Mouse (Mus musculus): ENCODE measurements at regions not wholly inside any gene's neighbourhood (a gene's known extent, or its start where the extent isn't known, plus 50 kb on each side); places are given as distances from the start of the nearest gene placed in this dataset.

- Histone ChIP-seq H3K9me3 (ENCODE audit: control insufficient read depth, low read length) (no peaks in the 10 kb centered on the region), H3K36me3 (ENCODE audit: control insufficient read depth, insufficient read depth, low read length) (no peaks in the 10 kb centered on the region), H3K27me3 (replicated peaks; ENCODE audit: control insufficient read depth, insufficient read depth, low read length) (no peaks in the 10 kb centered on the region), H3K9ac (ENCODE audit: low read depth, low read length) (peak overlapping the region; percentile 35; the same call in 1 of the 2 replicates), H3K4me3 (ENCODE audit: low read length) (no peak overlapping the region), H3K4me2 (ENCODE audit: low read depth, low read length) (no peak overlapping the region), H3K4me1 (ENCODE audit: control insufficient read depth, insufficient read depth, low read length) (peaks cover 15% of the 10 kb centered on the region), H3K27ac (ENCODE audit: low read length) (peak overlapping the region; percentile 67)
- WGBS: 19% methylated on average over 13 of the region's 13 CpGs
- ATAC-seq: peak; percentile 87
Measured at GRCm38 (mm10) chr13:60019291-60020174, 157.6 kb downstream of the Gas1 start.

- no peaks in the 10 kb centered on the region for H3K9me3 ChIP-seq (ENCODE audit: control insufficient read depth, low read length)
- ATAC-seq: no peak
- H3K4me1 ChIP-seq (ENCODE audit: control insufficient read depth, insufficient read depth, low read length): peaks cover 14% of the 10 kb centered on the region
- no peak overlapping the region for H3K4me2 ChIP-seq (ENCODE audit: low read depth, low read length)
- H3K9ac ChIP-seq (ENCODE audit: low read depth, low read length): no peak overlapping the region
- H3K27ac ChIP-seq (ENCODE audit: low read length): peak overlapping the region; percentile 24; the same call in 1 of the 2 replicates
- no peaks in the 10 kb centered on the region for H3K27me3 ChIP-seq (replicated peaks; ENCODE audit: control insufficient read depth, insufficient read depth, low read length)
- H3K4me3 ChIP-seq (ENCODE audit: low read length): no peak overlapping the region
- no peaks in the 10 kb centered on the region for H3K36me3 ChIP-seq (ENCODE audit: control insufficient read depth, insufficient read depth, low read length)
- WGBS: 55% methylated on average over 8 of the region's 8 CpGs
Measured at GRCm38 (mm10) chr13:60015854-60016366, 161.3 kb downstream of the Gas1 start.

- Histone ChIP-seq H3K27me3 (replicated peaks; ENCODE audit: control insufficient read depth, insufficient read depth, low read length) (no peaks in the 10 kb centered on the region), H3K4me2 (ENCODE audit: low read depth, low read length) (no peak overlapping the region), H3K27ac (ENCODE audit: low read length) (no peak overlapping the region), H3K9ac (ENCODE audit: low read depth, low read length) (no peak overlapping the region), H3K4me3 (ENCODE audit: low read length) (no peak overlapping the region), H3K9me3 (ENCODE audit: control insufficient read depth, low read length) (no peaks in the 10 kb centered on the region), H3K36me3 (ENCODE audit: control insufficient read depth, insufficient read depth, low read length) (no peaks in the 10 kb centered on the region), H3K4me1 (ENCODE audit: control insufficient read depth, insufficient read depth, low read length) (peaks cover 5% of the 10 kb centered on the region; the same call in 1 of the 2 replicates)
- WGBS: 64% methylated on average over 16 of the region's 16 CpGs
- ATAC-seq: peak; percentile 66
Measured at GRCm38 (mm10) chr13:60012046-60012813, 164.9 kb downstream of the Gas1 start.

GRCm38 (mm10) chr13:60011092-60011491 lies 166.1 kb downstream of the Gas1 start:
- Histone ChIP-seq H3K36me3 (ENCODE audit: control insufficient read depth, insufficient read depth, low read length) (no peaks in the 10 kb centered on the region), H3K27ac (ENCODE audit: low read length) (no peak overlapping the region), H3K4me2 (ENCODE audit: low read depth, low read length) (no peak overlapping the region), H3K27me3 (replicated peaks; ENCODE audit: control insufficient read depth, insufficient read depth, low read length) (no peaks in the 10 kb centered on the region), H3K4me3 (ENCODE audit: low read length) (no peak overlapping the region), H3K4me1 (ENCODE audit: control insufficient read depth, insufficient read depth, low read length) (peaks cover 5% of the 10 kb centered on the region; the same call in 1 of the 2 replicates), H3K9me3 (ENCODE audit: control insufficient read depth, low read length) (no peaks in the 10 kb centered on the region), H3K9ac (ENCODE audit: low read depth, low read length) (no peak overlapping the region)
- WGBS: 69% methylated on average over 2 of the region's 2 CpGs
- no peak for ATAC-seq

GRCm38 (mm10) chr13:60007593-60007992 lies 169.6 kb downstream of the Gas1 start:
- no peaks in the 10 kb centered on the region for H3K36me3 ChIP-seq (ENCODE audit: control insufficient read depth, insufficient read depth, low read length)
- H3K9ac ChIP-seq (ENCODE audit: low read depth, low read length): no peak overlapping the region
- peak; percentile 87 for ATAC-seq
- no peak overlapping the region for H3K4me2 ChIP-seq (ENCODE audit: low read depth, low read length)
- H3K27me3 ChIP-seq (replicated peaks; ENCODE audit: control insufficient read depth, insufficient read depth, low read length): no peaks in the 10 kb centered on the region
- no peaks in the 10 kb centered on the region for H3K9me3 ChIP-seq (ENCODE audit: control insufficient read depth, low read length)
- peaks cover 5% of the 10 kb centered on the region; the same call in 1 of the 2 replicates for H3K4me1 ChIP-seq (ENCODE audit: control insufficient read depth, insufficient read depth, low read length)
- no peak overlapping the region for H3K4me3 ChIP-seq (ENCODE audit: low read length)
- WGBS: 17% methylated on average over 7 of the region's 7 CpGs
- H3K27ac ChIP-seq (ENCODE audit: low read length): peak overlapping the region; percentile 41; the same call in 1 of the 2 replicates

GRCm38 (mm10) chr13:60007031-60007430 lies 170.1 kb downstream of the Gas1 start:
- H3K9ac ChIP-seq (ENCODE audit: low read depth, low read length): no peak overlapping the region
- no peaks in the 10 kb centered on the region for H3K36me3 ChIP-seq (ENCODE audit: control insufficient read depth, insufficient read depth, low read length)
- no peak overlapping the region for H3K27ac ChIP-seq (ENCODE audit: low read length)
- no peaks in the 10 kb centered on the region for H3K9me3 ChIP-seq (ENCODE audit: control insufficient read depth, low read length)
- no peak overlapping the region for H3K4me2 ChIP-seq (ENCODE audit: low read depth, low read length)
- no peak overlapping the region for H3K4me3 ChIP-seq (ENCODE audit: low read length)
- no peaks in the 10 kb centered on the region for H3K27me3 ChIP-seq (replicated peaks; ENCODE audit: control insufficient read depth, insufficient read depth, low read length)
- H3K4me1 ChIP-seq (ENCODE audit: control insufficient read depth, insufficient read depth, low read length): peaks cover 5% of the 10 kb centered on the region; the same call in 1 of the 2 replicates
- no peak for ATAC-seq
- 51% methylated on average over 4 of the region's 4 CpGs for WGBS

- ATAC-seq: no peak
- Histone ChIP-seq H3K9me3 (ENCODE audit: control insufficient read depth, low read length) (no peaks in the 10 kb centered on the region), H3K36me3 (ENCODE audit: control insufficient read depth, insufficient read depth, low read length) (no peaks in the 10 kb centered on the region), H3K4me1 (ENCODE audit: control insufficient read depth, insufficient read depth, low read length) (peaks cover 5% of the 10 kb centered on the region; the same call in 1 of the 2 replicates), H3K9ac (ENCODE audit: low read depth, low read length) (no peak overlapping the region), H3K27ac (ENCODE audit: low read length) (no peak overlapping the region), H3K27me3 (replicated peaks; ENCODE audit: control insufficient read depth, insufficient read depth, low read length) (no peaks in the 10 kb centered on the region), H3K4me2 (ENCODE audit: low read depth, low read length) (no peak overlapping the region), H3K4me3 (ENCODE audit: low read length) (no peak overlapping the region)
- WGBS: 93% methylated on average over 2 of the region's 2 CpGs
Measured at GRCm38 (mm10) chr13:60004611-60005010, 172.6 kb downstream of the Gas1 start.

- no peak overlapping the region for H3K4me2 ChIP-seq (ENCODE audit: low read depth, low read length)
- no peak overlapping the region for H3K9ac ChIP-seq (ENCODE audit: low read depth, low read length)
- ATAC-seq: no peak
- H3K27me3 ChIP-seq (replicated peaks; ENCODE audit: control insufficient read depth, insufficient read depth, low read length): no peaks in the 10 kb centered on the region
- WGBS: 91% methylated on average over 8 of the region's 8 CpGs
- H3K4me3 ChIP-seq (ENCODE audit: low read length): no peak overlapping the region
- no peaks in the 10 kb centered on the region for H3K36me3 ChIP-seq (ENCODE audit: control insufficient read depth, insufficient read depth, low read length)
- H3K9me3 ChIP-seq (ENCODE audit: control insufficient read depth, low read length): no peaks in the 10 kb centered on the region
- H3K27ac ChIP-seq (ENCODE audit: low read length): no peak overlapping the region
- H3K4me1 ChIP-seq (ENCODE audit: control insufficient read depth, insufficient read depth, low read length): no peaks in the 10 kb centered on the region
Measured at GRCm38 (mm10) chr13:60002098-60002497, 175.1 kb downstream of the Gas1 start.

- H3K4me3 ChIP-seq (ENCODE audit: low read length): no peak overlapping the region
- no peak overlapping the region for H3K9ac ChIP-seq (ENCODE audit: low read depth, low read length)
- no peaks in the 10 kb centered on the region for H3K27me3 ChIP-seq (replicated peaks; ENCODE audit: control insufficient read depth, insufficient read depth, low read length)
- ATAC-seq: no peak
- no peaks in the 10 kb centered on the region for H3K36me3 ChIP-seq (ENCODE audit: control insufficient read depth, insufficient read depth, low read length)
- no peaks in the 10 kb centered on the region for H3K4me1 ChIP-seq (ENCODE audit: control insufficient read depth, insufficient read depth, low read length)
- no peak overlapping the region for H3K27ac ChIP-seq (ENCODE audit: low read length)
- 62% methylated on average over 4 of the region's 4 CpGs for WGBS
- H3K4me2 ChIP-seq (ENCODE audit: low read depth, low read length): no peak overlapping the region
- no peaks in the 10 kb centered on the region for H3K9me3 ChIP-seq (ENCODE audit: control insufficient read depth, low read length)
Measured at GRCm38 (mm10) chr13:60001637-60002036, 175.5 kb downstream of the Gas1 start.
